Mouse (Mus musculus) lung, embryonic 14.5 days (tissue): ENCODE data around the gene Ypel2. TPM values are rescaled to one million over a fixed set of nuclear protein-coding genes. Genes with fewer than 3 reads are reported as not detected.

ENCODE experiments used
- ATAC-seq: fragments of 200-750 bp; cut with Nextera tagmentation; 2 replicates; pipeline ENCODE4 v1.8.0; 2017; ENCODE audit warnings: mild to moderate bottlenecking, moderate TSS enrichment, moderate library complexity; ENCODE audit not compliant: insufficient read depth
- DNase-seq: peaks from one replicate; pipeline ENCODE4 v3.0.0-alpha.2; 2015
- H3K27ac ChIP-seq: fragments of 300-500 bp; sonication (generic); 2 replicates; pipeline ENCODE4 v1.5.1; 2014; ENCODE audit warnings: low read depth, mild to moderate bottlenecking, moderate library complexity
- H3K27me3 ChIP-seq: fragments of 300-500 bp; sonication (generic); 2 replicates; pipeline ENCODE4 v1.6.1; 2014; ENCODE audit warnings: low read length, control low read depth; ENCODE audit not compliant: insufficient read depth
- H3K36me3 ChIP-seq: fragments of 300-500 bp; sonication (generic); 2 replicates; pipeline ENCODE4 v1.6.1; 2014; ENCODE audit warnings: control low read depth; ENCODE audit not compliant: insufficient read depth
- H3K4me1 ChIP-seq: fragments of 300-500 bp; sonication (generic); 2 replicates; pipeline ENCODE4 v1.6.1; 2014; ENCODE audit warnings: antibody characterized with exemption, control low read depth; ENCODE audit not compliant: insufficient read depth
- H3K4me2 ChIP-seq: fragments of 300-500 bp; sonication (generic); 2 replicates; pipeline ENCODE4 v1.6.1; 2014; ENCODE audit warnings: mild to moderate bottlenecking
- H3K4me3 ChIP-seq: fragments of 300-500 bp; sonication (generic); 2 replicates; pipeline ENCODE4 v1.5.1; 2014; ENCODE audit warnings: low read depth, low read length
- H3K9ac ChIP-seq: fragments of 300-500 bp; sonication (generic); 2 replicates; pipeline ENCODE4 v1.6.1; 2014
- H3K9me3 ChIP-seq: fragments of 300-500 bp; sonication (generic); 2 replicates; pipeline ENCODE4 v1.6.1; 2016; ENCODE audit warnings: low read depth, low read length, control low read depth
- CTCF ChIP-seq: IDR thresholded peaks from 2 replicates; pipeline ENCODE4 v1.5.1; 2016; ENCODE audit warnings: antibody characterized with exemption, low read depth
- WGBS: fragments of 180-500 bp; shearing (Covaris S2); extraction: QIAGEN DNeasy Blood & Tissue Kit; methylation state at CpG from one replicate; pipeline ENCODE4 v1.1.7; 2014; 5-methylcytosine and 5-hydroxymethylcytosine counted together
- polyA plus RNA-seq: library from polyadenylated mRNA; unstranded; fragments of >200 nt; fragmentation: Nextera tagmentation; extraction: Ambion mirVana; gene quantifications from 2 replicates; pipeline ENCODE4 v1.2.1, GENCODE M21; 2014

The Ypel2 gene
- polyA plus RNA-seq, 1 experiment from 2014 or later, result 6.8 TPM

DNA sequence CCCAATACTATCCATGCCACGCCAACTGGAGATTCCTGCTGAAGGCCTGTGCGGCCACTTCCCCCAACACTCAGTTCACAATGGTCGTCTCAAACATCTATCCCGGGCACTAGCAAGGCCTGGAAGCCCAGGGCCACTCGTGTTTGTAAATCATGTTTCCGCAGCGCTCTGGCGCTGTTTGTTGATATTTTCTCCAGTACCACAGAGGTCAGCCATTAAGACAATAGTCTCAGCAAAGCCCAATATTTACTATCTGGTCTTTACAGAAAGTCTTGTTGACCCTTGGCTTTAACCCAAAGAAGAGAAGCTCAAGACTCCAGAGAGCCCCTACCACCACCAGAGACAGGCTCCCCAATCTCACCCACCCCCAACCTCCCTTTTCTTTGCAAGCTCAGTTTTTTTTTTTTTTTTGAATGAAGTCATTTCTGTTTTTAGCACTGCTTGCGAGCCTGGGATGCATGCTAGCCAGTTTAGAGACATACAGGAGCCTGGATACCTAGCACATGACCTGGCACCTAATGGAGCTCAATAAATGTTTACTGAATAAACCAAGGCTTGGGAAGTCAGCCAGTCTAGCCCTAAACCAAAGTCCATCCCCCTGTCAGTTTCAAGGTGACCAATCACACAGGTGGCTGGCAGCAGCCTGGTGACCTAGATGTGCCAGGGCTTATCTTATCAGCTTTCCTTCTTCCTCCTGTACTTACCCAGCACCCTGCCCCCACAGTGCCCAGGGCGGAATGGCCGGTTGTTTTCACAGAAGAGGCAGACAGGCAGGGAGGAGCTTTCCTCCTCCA is 31.8 kb downstream of the Ypel2 start:
- H3K27ac ChIP-seq, result peak overlapping the region; percentile 77
- H3K4me1 ChIP-seq, result peaks cover 52% of the 10 kb centered on the region
- no peaks in the 10 kb centered on the region for H3K27me3 ChIP-seq
- no peaks in the 10 kb centered on the region for H3K36me3 ChIP-seq
- no peaks in the 10 kb centered on the region for H3K9me3 ChIP-seq
- H3K4me2 ChIP-seq, result 0 out of 2 replicates have a peak overlapping the region, but pooled peaks have one; percentile 18
- H3K4me3 ChIP-seq, result no peak overlapping the region
- WGBS, result 20% methylated on average over 11 of the region's 11 CpGs
- no peak overlapping the region; the same call in 1 of the 2 replicates for H3K9ac ChIP-seq
- peak; percentile 70 for DNase-seq
- no peak for TF ChIP-seq CTCF
- ATAC-seq, result peak; percentile 46

DNA sequence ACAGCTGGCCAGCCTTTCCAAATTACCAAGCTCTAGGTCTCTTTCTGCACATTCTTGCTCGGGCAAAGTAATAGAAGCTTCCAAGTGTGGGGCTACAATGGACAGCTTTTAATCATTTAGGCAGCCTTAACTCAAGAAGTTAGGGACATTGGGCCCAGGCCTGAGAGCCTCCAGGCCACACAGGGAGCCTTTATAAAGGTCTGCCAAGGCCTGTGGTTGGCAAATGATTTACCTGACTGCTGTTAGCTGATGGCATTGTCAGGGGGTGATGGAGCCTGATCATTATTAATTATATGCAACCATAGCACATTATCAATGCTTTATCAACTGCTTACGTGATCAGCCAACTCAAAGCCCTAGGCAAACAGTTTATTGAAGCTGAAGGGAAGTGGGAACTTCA is 33.2 kb downstream of the Ypel2 start:
- DNase-seq (no peak), ATAC-seq (no peak)
- H3K4me2 ChIP-seq, result no peak overlapping the region
- H3K27ac ChIP-seq, result peak overlapping the region; percentile 77; the same call in 1 of the 2 replicates
- no peaks in the 10 kb centered on the region for H3K27me3 ChIP-seq
- TF ChIP-seq CTCF, result no peak
- H3K9ac ChIP-seq, result no peak overlapping the region
- no peak overlapping the region for H3K4me3 ChIP-seq
- no peaks in the 10 kb centered on the region for H3K9me3 ChIP-seq
- 50% methylated on average over 2 of the region's 2 CpGs for WGBS
- no peaks in the 10 kb centered on the region for H3K36me3 ChIP-seq
- peaks cover 66% of the 10 kb centered on the region for H3K4me1 ChIP-seq

DNA sequence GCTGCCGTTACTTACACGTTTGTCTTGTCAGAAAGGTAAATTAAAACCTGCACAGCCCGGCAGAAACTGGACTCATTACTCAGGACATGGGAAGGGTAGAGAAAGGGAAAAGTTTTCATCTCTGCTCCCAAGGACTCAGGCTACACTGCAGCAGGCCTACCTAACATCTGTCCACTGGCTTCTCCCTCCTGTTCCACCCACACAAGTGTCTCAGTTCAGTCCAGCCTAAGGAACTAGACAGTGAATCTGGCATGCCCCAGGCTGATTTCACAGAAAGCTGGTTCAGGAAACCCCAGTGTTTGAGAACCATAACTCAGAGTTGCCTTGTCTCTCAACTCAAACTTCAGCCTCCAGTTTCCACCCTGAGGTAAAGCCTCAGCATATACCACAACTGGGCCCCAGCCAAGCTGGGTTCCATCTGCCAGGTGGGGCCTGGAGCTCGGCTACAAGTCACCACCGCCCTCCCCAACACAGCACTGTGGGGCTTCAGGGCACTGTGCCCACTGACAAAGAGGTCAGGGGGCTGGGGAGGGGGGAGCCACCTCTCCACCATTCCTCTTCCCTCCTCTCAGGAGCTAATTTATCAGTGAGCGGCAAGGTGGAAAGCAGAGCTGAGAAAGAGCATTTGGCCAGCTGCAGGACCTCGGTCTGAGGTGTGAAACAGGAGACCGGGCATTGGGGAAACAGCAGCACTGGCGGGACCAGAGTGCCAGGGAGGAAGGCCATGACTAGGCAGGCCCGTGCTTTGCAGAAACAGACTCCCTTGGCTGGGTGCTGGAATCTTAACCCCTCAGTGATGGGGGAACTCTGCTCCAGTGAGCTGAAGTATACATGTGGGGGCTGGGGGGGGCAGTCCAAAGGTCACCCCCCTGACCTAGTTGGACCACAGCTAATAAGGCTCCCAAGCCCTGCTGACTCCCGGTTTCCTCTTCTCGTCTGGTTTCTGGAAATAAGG is 34.5 kb downstream of the Ypel2 start:
- ATAC-seq (no peak), DNase-seq (no peak)
- Histone ChIP-seq H3K27ac (peak overlapping the region; percentile 77), H3K4me3 (no peak overlapping the region), H3K4me1 (peaks cover 73% of the 10 kb centered on the region), H3K9me3 (no peaks in the 10 kb centered on the region), H3K9ac (no peak overlapping the region), H3K4me2 (no peak overlapping the region), H3K36me3 (no peaks in the 10 kb centered on the region), H3K27me3 (no peaks in the 10 kb centered on the region)
- TF ChIP-seq CTCF, result no peak
- 36% methylated on average over 12 of the region's 12 CpGs for WGBS

- DNase-seq, result peak; percentile 61
These were observed 35.3 kb downstream of the Ypel2 start for GRCm38 (mm10) chr11:86958182-86958581.

GRCm38 (mm10) chr11:86956363-86956762 is 37.1 kb downstream of the Ypel2 start:
- H3K27me3 ChIP-seq, result no peaks in the 10 kb centered on the region
- 36% methylated on average over 2 of the region's 2 CpGs for WGBS
- DNase-seq (peak; percentile 57), ATAC-seq (no peak)
- H3K9ac ChIP-seq, result no peak overlapping the region
- no peaks in the 10 kb centered on the region for H3K36me3 ChIP-seq
- no peak overlapping the region for H3K4me3 ChIP-seq
- TF ChIP-seq CTCF, result no peak
- H3K4me2 ChIP-seq, result no peak overlapping the region
- H3K9me3 ChIP-seq, result no peaks in the 10 kb centered on the region
- H3K4me1 ChIP-seq, result peaks cover 53% of the 10 kb centered on the region
- no peak overlapping the region; the same call in 1 of the 2 replicates for H3K27ac ChIP-seq

More at GRCm38 (mm10) chr11:86958182-86958581, 35.3 kb downstream of the Ypel2 start:
- no peak for TF ChIP-seq CTCF
- Histone ChIP-seq H3K4me2 (no peak overlapping the region), H3K4me1 (peaks cover 71% of the 10 kb centered on the region), H3K4me3 (no peak overlapping the region), H3K9me3 (no peaks in the 10 kb centered on the region), H3K36me3 (no peaks in the 10 kb centered on the region), H3K9ac (no peak overlapping the region), H3K27ac (peak overlapping the region; percentile 77; the same call in 1 of the 2 replicates), H3K27me3 (no peaks in the 10 kb centered on the region)
- ATAC-seq, result no peak
- 38% methylated on average over 6 of the region's 6 CpGs for WGBS

GRCm38 (mm10) chr11:86954616-86955270 is 38.8 kb downstream of the Ypel2 start:
- 0 out of 2 replicates have a peak, but pooled peaks cover 4% of the 10 kb centered on the region for H3K36me3 ChIP-seq
- peak overlapping the region; percentile 82 for H3K27ac ChIP-seq
- H3K9me3 ChIP-seq, result no peaks in the 10 kb centered on the region
- 37% methylated on average over 15 of the region's 15 CpGs for WGBS
- no peak overlapping the region for H3K9ac ChIP-seq
- H3K4me2 ChIP-seq, result peak overlapping the region; percentile 35; the same call in 1 of the 2 replicates
- ATAC-seq (peak; percentile 73; the same call in 1 of the 2 replicates), DNase-seq (peak; percentile 82)
- no peak overlapping the region for H3K4me3 ChIP-seq
- peaks cover 37% of the 10 kb centered on the region for H3K4me1 ChIP-seq
- no peaks in the 10 kb centered on the region for H3K27me3 ChIP-seq
- no peak for TF ChIP-seq CTCF
